Mouse (Mus musculus): ENCODE results near the gene Cox7a1.

- TF ChIP-seq FLI1 (IDR thresholded peaks at IDR 0.05; ENCODE audit: low read length): no peak
- no peak for TF ChIP-seq GATA1 (IDR thresholded peaks at IDR 0.05; ENCODE audit: borderline replicate concordance, low read length)
Observed at GRCm38 (mm10) chr7:30192088-30192487, 8.1 kb downstream of the Cox7a1 start.

All from megakaryocyte, embryonic 14.5 days (primary cell).